Mouse (Mus musculus): Measurements from ENCODE around the gene Gm12216.
"Not testable (repeated sequence)": the region's sequence is repeated elsewhere in the genome, so short reads cannot be mapped to it uniquely, and the experiment has no call there.

Gm12216 gene

GRCm38 (mm10) chr11:53858761-53859580 lies at the start of gene Gm12216:
Gm12216 (minus strand) TSS chr11:53859256.
- not testable (repeated sequence) for DNase-seq (ENCODE audit: low read depth)

DNA sequence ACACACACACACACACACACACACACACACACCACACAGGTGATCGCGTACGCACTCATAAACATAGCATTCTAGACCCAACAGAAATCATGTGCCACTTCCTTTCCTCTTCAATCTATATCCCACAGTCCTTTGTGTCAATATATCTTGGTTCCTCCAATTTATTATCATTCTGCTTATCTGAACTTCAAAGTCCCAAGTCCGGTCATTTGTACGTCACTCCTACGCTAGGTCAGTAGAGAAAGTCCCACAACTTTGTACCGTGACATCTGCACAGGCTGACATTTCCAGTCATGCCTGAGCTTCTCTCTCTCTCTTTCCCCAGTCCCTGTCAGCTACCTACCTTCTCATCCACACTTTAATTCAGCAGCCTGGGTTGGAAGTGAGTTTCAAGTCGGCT lies 49.6 kb upstream of the Gm12216 start:
- DNase-seq (ENCODE audit: low read depth): no peak

- DNase-seq (ENCODE audit: low read depth): no peak
These were observed 45.5 kb upstream of the Gm12216 start for GRCm38 (mm10) chr11:53904534-53904925.

- DNase-seq (ENCODE audit: low read depth): no peak
These were observed 44.9 kb upstream of the Gm12216 start for GRCm38 (mm10) chr11:53903781-53904533.

GRCm38 (mm10) chr11:53902741-53903140 lies 43.7 kb upstream of the Gm12216 start:
- no peak for DNase-seq (ENCODE audit: low read depth)

DNA sequence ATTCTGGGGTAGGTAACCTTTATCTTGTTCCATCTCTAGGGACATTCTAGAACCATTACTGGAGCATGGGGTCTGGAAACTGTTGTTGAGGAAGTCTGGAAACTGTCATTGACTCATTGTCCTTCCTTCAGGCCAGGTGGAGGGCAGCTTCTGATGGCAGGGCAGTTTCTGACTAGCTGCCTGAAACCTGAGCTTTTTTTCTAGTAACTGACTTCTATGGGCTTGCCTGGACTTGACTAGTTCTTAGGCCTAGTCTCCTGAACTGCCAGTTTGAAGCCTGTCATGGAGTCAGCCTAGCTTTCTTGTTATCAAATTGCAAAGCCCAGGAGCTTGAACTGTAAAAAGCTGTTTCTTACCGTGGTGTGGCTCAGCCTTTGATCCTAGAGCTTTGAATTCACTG lies 41.9 kb upstream of the Gm12216 start:
- no peak for DNase-seq (ENCODE audit: low read depth)

GRCm38 (mm10) chr11:53899981-53900380 lies 40.9 kb upstream of the Gm12216 start:
- no peak for DNase-seq (ENCODE audit: low read depth)

- DNase-seq (ENCODE audit: low read depth): no peak
These were observed 39.9 kb upstream of the Gm12216 start for GRCm38 (mm10) chr11:53899004-53899403.

DNA sequence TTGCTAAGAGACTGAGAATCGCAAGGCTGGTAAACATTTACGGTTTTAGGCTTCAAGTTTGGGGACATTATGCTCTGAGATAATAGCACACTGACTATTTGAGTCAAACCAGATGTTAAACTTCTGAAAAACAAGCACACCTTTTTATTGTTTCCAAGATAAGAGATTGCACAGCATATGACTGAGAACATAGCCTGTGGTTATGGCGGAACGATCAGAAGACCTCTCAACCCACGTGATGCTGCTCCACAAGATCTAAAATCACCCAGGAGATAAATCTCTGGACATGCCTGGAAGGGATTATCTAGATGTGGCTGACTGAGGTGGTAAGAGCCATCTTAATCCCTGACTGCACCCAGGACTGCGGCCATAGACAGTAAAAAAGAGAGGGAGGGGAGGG lies 37.9 kb upstream of the Gm12216 start:
- DNase-seq (ENCODE audit: low read depth): no peak

DNA sequence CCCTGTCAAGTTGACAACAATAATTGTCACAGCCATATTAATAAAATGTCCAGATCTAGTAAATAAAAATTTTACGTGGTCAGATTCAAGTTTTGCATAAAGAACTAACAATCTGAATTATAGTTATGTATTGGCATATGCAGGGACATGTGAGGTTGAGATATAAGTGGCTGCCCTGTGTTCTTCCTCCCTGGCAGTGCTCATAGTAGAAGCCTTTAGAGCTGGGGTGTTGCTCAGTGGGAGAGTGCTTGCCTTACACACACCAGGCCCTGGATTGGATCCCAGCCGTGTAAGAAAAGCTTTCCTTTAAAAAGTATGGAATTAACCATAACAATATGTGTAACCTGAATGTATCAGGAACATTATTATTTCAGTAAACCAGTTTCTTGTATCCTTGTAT lies 34.4 kb upstream of the Gm12216 start:
- DNase-seq (ENCODE audit: low read depth): no peak

- peak; percentile 54 for DNase-seq (ENCODE audit: low read depth)
These were observed 33.8 kb upstream of the Gm12216 start for GRCm38 (mm10) chr11:53892716-53893416.

DNA sequence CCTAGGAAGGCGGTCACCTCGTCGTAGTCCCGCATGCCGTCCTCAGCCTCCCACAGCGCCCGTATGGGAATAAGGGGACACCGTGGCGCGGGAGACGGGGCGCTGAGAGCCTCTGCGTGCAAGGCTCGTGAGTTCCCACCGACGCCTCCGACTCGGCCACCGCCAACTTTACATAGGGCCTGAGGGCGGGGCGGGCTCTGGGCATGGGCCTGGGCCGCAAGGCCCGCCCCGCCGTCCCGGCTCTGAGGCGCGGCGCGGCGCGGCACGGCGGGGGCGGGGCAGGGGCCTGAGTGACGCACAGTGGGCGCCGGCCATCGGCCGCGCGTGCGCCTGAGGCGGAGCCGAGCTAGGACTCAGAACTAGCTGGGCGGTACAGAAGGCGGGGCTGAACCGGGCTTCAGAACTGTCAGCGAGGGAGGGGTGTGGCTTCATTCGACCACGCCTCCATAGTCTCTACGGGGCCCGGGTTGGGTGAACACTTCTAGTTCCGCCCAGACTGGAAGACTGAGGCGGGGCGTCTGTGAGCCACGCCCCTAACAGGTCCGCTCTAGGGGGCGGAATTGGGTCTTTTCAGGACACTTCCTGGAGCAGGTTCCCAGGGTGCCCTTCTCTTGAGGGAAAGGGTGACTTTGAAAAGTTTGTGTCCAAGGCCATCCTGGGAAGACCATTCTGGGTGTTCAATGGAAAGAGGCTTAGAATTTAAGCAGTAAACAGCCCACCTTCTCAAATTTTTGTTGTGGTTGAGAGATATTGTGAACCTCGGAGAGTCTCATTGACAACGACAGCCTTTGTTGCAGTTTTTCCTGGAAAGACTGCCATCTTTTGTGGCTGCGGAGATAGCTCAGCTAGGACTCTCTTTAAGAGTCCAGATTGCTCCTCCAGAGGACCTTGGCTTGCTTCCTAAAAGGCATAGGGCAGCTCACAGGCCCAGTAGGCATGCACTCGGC lies 32.7 kb upstream of the Gm12216 start, which contains the start of gene Slc22a5:
Gene Slc22a5 (minus strand): TSS at position 156 of the 947 bp plus-strand sequence.
- DNase-seq (ENCODE audit: low read depth): peak; percentile 100

- no peak for DNase-seq (ENCODE audit: low read depth)
These were observed 31.9 kb upstream of the Gm12216 start for GRCm38 (mm10) chr11:53890906-53891504.

- no peak for DNase-seq (ENCODE audit: low read depth)
These were observed 31.2 kb upstream of the Gm12216 start for GRCm38 (mm10) chr11:53890225-53890624.

DNA sequence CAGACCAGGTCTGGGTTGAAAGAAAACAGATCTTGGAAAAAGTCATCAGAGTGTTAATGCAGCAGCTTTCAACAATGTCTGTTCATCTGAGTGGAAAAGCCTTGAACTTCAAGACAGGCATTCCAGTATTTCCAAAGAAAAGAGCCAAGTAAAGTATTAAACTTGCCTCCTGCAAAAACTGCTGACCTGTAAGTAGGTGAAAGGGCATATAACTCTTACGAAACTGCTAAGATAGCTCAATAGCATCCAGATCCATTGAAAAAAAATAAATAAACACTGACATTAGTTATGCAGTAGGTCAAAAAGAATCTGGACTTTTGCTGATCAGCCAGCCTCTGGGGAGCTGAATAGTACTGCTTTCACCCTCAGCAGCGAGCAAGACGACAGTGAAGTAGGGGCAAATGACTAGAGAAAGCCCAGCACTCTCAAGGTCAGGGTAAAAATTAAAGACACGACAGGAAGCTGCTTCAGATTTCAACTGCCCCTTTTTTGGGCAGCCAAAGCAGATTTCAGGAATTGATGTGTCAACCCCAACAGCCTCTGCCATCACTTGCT lies 30.1 kb upstream of the Gm12216 start:
- no peak for DNase-seq (ENCODE audit: low read depth)

- no peak for DNase-seq (ENCODE audit: low read depth)
These were observed 29.2 kb upstream of the Gm12216 start for GRCm38 (mm10) chr11:53888242-53888641.

GRCm38 (mm10) chr11:53883287-53883686 lies 24.2 kb upstream of the Gm12216 start:
- no peak for DNase-seq (ENCODE audit: low read depth)

DNA sequence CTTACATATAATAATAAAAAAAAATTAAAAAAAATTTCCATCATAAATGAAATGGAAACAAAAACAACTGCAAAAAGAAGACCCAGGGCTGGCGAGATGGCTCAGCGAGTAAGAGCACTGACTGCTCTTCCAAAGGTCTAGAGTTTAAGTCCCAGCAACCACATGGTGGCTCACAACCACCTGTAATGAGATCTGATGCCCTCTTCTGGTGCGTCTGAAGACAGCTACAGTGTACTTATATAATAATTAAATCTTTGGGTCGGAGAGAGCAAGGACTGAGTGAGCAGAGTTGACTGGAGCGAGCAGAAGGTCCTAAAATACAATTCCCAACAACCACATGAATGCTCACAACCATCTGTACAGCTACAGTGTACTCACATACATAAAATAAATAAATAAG lies 19.0 kb upstream of the Gm12216 start:
- not testable (repeated sequence) for DNase-seq (ENCODE audit: low read depth)

- DNase-seq (ENCODE audit: low read depth): no peak
These were observed 17.4 kb upstream of the Gm12216 start for GRCm38 (mm10) chr11:53876488-53876887.

DNA sequence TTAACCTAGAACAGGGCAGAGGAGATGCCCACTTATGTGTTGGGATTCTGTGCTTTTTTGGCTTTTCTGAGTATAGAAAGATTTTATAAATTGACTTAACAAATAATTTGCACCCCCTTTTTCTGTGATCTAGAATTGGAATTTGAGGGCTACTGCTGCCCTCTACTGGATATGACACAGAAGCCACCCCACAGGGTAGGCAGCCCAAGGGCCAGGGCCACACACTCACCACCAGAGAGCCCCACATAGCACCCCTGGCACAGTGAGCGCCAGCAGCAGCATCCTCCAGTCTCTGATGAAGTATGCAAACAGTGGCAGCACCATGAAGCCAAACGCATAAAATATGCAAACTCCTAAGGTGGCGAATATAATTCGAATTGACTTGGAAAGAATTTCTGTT lies 15.7 kb upstream of the Gm12216 start:
- DNase-seq (ENCODE audit: low read depth): no peak

Data from c-Kit-positive CD71-negative TER-119-negative erythroid progenitor cells, embryonic 14.5 days (primary cell).